Comparison of ENCODE assay signal across 9 mouse cellular contexts in the genomic region with DNA sequence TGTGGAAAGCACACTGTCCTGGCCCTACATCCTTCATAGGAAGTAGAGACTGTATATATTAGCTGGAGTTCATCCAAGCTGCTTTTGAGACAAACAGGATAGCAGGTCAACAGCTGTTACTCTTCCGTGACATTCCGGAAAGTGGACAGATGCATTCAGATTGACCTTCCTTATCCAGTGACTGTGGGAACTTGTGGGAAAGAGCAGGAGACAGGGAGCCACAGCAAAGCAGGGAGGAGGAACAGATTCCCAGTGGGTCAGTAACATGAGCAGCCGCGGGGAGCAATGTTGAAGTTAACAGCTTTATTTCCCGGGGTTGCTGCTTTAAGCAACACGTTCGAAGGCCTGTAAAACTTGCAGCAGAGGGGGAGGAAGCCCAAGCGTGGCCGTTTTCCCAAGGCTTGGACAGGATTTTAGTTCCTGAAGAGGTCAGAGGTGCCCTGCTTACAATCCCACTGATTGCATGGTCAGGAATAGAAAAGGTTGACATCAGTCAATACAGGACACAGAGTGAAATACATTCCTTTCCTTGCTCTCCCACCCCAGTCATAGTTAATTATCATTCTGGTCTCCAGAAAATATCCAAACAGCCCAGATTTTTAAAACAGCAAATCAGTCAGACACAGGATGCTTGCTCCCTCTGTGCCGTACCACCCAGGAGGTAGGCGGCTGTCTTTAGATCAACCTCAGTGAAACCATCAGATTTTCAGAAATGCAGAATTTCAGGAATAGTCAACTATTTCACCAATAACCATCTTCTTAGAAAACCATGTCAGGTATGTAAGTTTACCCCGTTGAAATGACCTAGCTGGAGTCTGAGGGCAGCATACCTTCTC. TPM values are rescaled to one million over a fixed set of nuclear protein-coding genes. Genes with fewer than 3 reads are reported as not detected.
DNase-seq lines count a peak whose midpoint lies in the region; ATAC-seq lines count a peak whose summit lies in the region.
"Had no signal": no experiment of that assay in that cellular context is flagged by ENCODE, and none has a peak within 500 bp of the region (broad histone marks: within the 10 kb centered on the region; RNA-seq: fewer than 3 reads in every experiment).

No protein-coding gene starts in this region.

- H3K9ac ChIP-seq in heart, embryonic 12.5 days, result no peak overlapping the region; the same call in 1 of the 2 replicates

- H3K4me2 ChIP-seq in heart, embryonic 12.5 days, result no peak overlapping the region

- 51% methylated on average over 12 of the region's 12 CpGs for WGBS in heart, embryonic 12.5 days

- DNase-seq in adrenal gland, postnatal 10 days, result peak; percentile 23
- no peak for DNase-seq in adrenal gland, adult 2 months
- DNase-seq in kidney, postnatal 25 days, result peak; percentile 47 to 66
- DNase-seq in retina, embryonic 14.5 days (ENCODE audit: low spot score), result peak; percentile 8
- DNase-seq in layer of hippocampus, adult 8-10 months (ENCODE audit: low spot score in 2 of 2), result no peak
- DNase-seq in ovary, postnatal 36 days (ENCODE audit: low spot score), result no peak

- peak; percentile 61; the same call in 1 of the 2 replicates for ATAC-seq in heart, embryonic 12.5 days (ENCODE audit: insufficient number of reproducible peaks, low FRiP score)
- no peak for ATAC-seq in cerebellum, adult (ENCODE audit: insufficient number of reproducible peaks, low FRiP score, low TSS enrichment)

- no peaks in the 10 kb centered on the region for H3K9me3 ChIP-seq in heart, embryonic 12.5 days (replicated peaks)

- H3K36me3 ChIP-seq in heart, embryonic 12.5 days, result no peaks in the 10 kb centered on the region

- peak overlapping the region; percentile 57 for H3K27ac ChIP-seq in heart, embryonic 12.5 days (ENCODE audit: poor library complexity, severe bottlenecking)

- no peak overlapping the region for H3K4me3 ChIP-seq in heart, embryonic 12.5 days

- H3K27me3 ChIP-seq in heart, embryonic 12.5 days (replicated peaks), result no peaks in the 10 kb centered on the region

- peaks cover 12% of the 10 kb centered on the region for H3K4me1 ChIP-seq in heart, embryonic 12.5 days (replicated peaks)

RNA-seq across cellular contexts. Expression of a gene that starts 18.7 kb away (rescaled TPM):
- total RNA-seq in adrenal gland, postnatal 10 days (2021), result 1 to 10 TPM; 1.2 TPM
- under 1 TPM; 0.29 to 0.83 TPM for total RNA-seq in adrenal gland, adult 2 months (2021)
- polyA plus RNA-seq in adrenal gland, adult 2 months (2012; rRNA removed), result 0.06 and 0.12 TPM in 2 replicates
- 0.06 and 0.17 TPM in 2 replicates for polyA plus RNA-seq in heart, embryonic 12.5 days (2016; fragmentation: Nextera tagmentation; extraction: Ambion mirVana)
- total RNA-seq in layer of hippocampus, adult 8-10 months (2022), result under 1 TPM in 3 of 4 experiments, not detected in 1; 0.27 to 0.47 (median 0.36) TPM
- total RNA-seq: midbrain, postnatal 0 days had no signal

Comparison
In these comparisons a context has a peak if more than half of its experiments do, and no peak if none do; other contexts are left out.
1. DNase-seq: peak in adrenal gland, postnatal 10 days (single experiment), kidney, postnatal 25 days (2 of 2) and retina, embryonic 14.5 days (single experiment); none in adrenal gland, adult 2 months (single experiment), layer of hippocampus, adult 8-10 months (0 of 2) and ovary, postnatal 36 days (single experiment).